Mouse (Mus musculus) frontal cortex, postnatal 36 days (tissue): ENCODE data around the gene Rragd.
A peak's percentile ranks its signal among the peaks of the same experiment; 100 is the strongest.
"Not testable (repeated sequence)": the region's sequence is repeated elsewhere in the genome, so short reads cannot be mapped to it uniquely, and the experiment has no call there.

Experiments
- DNase-seq, 2 experiments: peaks; one replicate each; pipeline ENCODE4 v3.0.0; 2022; ENCODE audit warnings: low spot score in 2 of 2

Rragd gene

DNA sequence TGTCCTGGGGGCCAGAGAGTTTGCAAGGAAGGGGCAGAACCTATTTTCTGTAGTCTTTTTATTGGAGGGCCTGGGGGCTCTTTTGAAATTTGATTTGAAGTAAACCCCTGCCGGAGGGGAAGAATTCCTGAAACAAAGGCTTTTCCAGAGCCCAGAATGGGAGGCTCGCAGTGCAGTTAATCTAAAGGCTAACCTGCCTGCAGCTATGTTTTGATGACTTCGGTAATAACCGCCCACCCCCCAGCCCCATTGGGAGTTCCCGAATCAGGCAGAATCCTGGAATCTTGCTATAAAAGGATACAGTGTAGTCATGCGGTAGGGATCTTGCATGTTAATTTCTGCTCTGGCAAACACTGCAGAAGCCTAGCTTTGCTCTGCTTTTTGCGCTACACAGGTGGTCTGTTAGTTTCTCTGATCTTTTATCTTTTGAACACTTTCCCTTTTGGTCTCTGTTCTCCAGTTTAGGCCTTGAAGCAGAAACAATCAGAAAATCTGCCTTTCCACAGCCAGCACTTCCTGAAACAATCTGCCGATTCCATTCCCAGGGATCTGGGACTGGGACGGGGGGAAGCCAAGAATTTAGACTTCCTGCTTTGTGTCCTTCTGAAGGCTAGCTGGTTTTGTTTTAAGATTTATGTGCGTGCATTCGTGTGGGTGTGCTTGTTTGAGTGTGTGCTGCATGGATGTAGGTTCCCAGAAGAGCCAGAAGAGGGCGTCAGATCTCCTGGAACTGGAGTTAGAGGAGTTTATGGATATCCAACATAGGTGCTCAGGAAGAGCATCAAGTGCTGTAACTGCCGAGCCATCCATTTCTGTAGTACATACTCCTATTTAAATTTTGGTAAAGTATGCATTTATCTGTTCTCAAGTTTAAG lies 2.2 kb downstream of the Rragd start:
- peak; percentile 4 to 19 for DNase-seq

DNA sequence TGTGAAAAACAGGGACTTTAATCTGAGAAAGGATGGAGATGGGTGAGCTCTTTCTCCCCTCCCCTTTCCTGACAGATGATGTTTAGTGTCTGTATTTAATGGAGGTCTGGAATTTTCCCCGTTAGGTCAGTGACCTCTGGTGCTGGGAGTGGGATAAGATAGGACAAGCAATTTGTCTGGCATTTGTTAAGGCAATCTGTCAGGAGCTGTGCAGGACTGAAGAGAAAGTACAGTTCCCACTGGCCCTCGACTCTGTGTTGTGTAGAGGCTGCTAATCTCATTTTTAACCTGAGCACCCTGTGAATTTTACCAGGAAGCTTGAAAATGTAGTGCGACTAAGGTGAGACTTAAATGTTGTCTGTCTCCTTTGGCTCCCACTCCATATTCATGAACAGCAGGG lies 2.8 kb downstream of the Rragd start:
- DNase-seq = no peak

DNA sequence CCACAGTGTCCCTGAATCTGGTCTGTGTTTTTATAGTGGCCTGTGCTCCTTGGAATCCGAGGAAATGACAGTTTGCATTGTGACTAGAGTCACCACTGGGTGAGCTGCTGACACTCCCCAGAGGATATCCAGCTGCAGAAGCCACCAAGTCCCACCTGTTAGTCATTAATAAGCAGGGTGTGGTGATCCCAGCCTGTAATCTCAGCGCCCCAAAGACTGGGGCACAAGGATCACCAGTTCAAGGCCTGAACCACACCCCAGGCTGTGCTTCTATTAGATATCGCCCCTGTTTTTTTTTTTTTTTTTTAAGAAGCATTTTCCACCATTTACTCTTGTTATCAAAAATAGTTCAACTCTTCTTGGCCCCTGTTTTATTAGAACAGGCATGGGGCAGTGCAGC lies 4.2 kb downstream of the Rragd start:
- DNase-seq = no peak

DNA sequence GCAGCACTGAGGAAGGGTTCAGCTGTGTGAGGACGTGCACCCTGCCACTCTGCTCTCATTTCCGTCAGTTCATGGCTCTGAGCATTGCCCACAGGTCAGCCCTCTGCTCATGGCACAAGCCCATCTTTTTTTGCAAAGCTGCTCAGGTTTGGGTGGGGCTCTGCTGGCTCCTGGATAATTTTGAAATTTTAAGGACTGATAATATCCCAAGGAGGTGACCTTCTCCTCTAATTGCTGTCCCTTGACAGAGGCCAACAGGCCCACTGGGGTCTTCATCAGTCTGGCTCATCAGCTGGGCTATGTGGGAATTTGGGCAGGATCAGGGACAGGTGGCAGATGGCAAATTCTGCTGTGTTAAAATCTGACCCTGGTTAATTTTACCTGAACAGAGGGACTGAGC lies 6.5 kb downstream of the Rragd start:
- DNase-seq = no peak

DNA sequence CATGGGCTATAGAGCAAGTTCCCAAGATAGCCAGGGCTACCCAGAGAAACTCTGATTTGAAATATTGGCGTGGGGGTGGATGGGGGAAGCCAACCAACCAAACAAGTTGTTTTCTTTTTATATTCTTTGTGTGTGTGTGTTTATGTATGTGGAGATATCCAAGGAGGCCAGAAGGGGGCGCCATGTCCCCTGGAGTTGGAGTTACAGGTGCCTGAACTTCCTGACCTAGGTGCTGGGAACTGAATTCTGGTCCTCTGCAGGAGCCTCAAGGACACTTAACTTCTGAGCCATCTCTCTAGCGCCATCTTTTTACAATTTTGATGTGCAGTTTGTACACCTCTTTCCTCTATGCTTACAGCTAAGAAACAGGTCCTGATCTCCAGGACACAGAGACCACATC lies 11.3 kb downstream of the Rragd start:
- DNase-seq = no peak

DNA sequence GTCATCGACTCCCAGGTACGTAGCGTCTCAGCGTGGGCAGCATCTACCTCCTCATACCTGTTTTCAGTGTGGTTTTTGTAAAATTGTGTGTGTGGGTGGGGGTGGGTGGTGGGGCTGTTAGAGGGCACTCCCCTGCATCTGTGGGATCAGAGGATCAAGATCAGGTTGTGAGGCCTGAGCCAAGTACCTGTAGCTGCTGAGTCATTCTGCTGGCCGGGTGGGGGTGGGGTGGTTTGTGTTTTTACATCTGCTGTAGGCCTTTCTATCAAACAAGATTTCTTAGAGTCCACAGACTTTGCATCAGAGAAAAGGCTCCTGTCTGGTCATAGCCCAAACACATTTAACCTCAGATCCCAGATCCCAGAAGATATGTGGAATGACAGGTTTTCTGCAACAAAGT lies 13.2 kb downstream of the Rragd start:
- DNase-seq = no peak

GRCm38 (mm10) chr4:32997571-32997970 lies 14.7 kb downstream of the Rragd start:
- DNase-seq = no peak

DNA sequence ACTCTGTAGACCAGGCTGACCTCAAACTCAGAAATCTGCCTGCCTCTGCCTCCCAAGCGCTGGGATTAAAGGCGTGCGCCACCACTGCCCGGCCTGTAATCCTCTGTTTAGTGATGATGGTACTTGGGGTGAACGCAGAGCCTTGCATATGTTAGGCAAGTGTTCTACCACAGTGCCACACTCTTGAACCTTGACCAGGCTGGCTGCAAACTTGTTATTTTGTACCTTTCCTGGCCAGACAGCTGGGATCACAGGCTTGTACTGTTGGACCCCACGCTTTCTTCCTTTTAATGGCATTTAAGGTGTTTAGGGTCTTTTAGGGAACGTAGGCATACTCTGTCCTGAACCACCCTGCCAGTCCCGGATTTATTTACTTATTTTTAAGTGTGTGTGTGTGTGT lies 16.2 kb downstream of the Rragd start:
- no peak for DNase-seq

DNA sequence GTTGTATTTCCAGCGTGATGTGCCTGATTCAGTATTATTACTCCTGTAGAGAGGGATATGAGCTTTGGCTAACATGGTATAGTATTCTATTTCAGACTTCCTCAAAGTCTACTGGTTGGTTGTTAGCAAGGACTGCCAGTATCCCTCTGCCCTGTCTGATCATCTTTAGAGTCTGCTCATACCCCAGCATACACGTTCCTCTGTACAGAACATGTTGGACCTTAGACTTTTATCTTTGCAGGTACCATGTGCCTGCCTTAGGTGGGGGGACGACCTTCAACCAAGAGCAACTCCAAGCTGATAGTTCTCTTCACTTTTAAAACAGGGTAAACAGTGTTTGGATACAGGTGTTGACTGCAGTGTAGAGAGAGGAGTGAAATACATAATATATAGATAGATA lies 19.2 kb downstream of the Rragd start:
- no peak for DNase-seq

DNA sequence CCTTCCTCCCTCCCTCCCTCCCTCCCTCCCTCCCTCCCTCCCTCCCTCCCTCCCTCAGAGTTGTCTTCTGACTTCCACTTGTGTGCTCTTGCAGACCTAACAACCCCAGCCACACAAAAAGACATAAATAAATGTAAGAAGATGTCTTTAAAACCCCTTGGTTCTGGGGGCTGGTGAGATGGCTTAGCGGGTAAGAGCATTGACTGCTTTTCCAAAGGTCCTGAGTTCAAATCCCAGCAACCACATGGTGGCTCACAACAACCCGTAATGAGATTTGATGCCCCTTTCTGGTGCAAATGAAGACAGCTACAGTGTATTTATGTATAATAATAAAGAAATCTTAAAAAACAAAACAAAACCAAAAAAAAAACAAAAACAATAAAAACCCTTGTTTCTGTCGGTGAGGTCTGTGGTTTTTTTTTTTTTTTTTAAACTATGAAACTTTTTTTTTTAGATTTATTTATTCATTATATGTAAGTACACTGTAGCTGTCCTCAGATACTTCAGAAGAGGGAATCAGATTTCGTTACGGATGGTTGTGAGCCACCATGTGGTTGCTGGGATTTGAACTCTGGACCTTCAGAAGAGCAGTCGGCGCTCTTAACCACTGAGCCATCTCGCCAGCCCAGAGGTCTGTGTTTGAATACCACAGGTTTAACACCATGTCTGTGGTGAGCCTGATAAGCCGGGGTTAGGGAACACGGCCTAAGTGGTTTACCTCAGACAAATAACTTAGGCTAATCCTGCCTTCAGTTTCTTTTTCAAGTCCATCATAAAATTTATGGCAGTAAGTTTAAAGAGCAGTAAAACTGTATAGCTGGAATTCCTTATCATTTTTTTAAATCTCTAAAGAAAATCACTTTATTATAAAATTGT lies 23.0 kb downstream of the Rragd start:
- DNase-seq = not testable (repeated sequence)

GRCm38 (mm10) chr4:33006844-33007243 lies 24.0 kb downstream of the Rragd start:
- no peak for DNase-seq

DNA sequence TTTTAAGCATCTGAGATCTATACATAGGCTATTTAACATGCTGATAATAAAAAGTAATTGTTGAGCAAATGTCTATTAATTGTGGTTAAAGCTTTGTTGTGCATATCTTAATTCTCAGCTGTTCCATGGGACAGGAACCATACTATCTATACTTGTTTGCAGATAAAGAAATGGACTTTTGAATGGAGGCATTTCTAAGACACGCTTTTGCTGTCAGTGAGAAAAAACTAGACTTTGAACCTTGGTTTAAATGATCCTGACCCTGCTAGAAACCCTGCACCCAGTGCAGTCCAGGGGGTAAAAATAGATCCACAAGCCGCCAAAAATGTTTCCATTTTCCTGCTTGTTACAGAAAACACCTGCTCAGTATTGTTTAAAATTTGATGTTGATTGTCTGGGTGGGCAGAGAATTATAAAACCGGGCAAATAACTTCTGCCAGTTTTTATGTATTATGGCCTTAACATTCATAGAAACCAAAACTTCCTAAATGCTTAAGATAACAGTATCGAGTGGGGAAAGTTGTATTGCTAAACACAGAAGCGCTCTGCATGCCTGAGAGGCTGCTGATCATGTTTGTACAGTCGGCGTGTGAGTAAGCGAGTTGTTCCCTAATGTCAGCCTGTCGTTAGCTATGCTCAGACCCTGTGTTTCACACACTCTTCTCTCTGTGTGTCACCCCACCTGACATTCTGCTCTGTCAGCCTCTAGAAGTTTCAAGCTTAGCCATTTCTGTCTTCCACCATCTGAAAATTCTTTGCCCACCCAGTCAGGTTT lies 24.8 kb downstream of the Rragd start:
- no peak for DNase-seq

DNA sequence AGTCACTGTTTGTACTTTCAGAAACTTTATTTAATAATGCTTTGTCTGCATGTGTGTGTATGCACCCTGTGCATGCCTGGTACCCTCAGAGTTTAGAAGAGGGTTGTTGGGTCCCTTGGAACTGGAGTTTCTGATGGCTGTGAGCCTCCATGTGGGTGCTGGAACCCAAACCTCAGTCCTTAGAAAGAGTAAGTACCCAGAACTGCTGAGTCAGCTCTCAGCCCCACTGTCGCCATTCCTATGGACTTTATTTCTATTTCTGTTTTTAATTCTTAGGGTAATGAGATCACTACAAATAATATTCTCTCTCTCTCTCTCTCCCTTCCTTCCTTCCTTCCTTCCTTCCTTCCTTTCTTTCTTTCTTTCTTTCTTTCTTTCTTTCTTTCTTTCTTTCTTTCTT lies 27.2 kb downstream of the Rragd start:
- DNase-seq = no peak

- DNase-seq = no peak
Measured at GRCm38 (mm10) chr4:33012484-33012883, 29.6 kb downstream of the Rragd start.

GRCm38 (mm10) chr4:33018361-33018999 lies 35.6 kb downstream of the Rragd start:
- DNase-seq = peak; percentile 90 to 92

- no peak for DNase-seq
Measured at GRCm38 (mm10) chr4:33024420-33024819, 41.6 kb downstream of the Rragd start.

GRCm38 (mm10) chr4:33029104-33029503 lies 46.3 kb downstream of the Rragd start:
- DNase-seq = no peak

DNA sequence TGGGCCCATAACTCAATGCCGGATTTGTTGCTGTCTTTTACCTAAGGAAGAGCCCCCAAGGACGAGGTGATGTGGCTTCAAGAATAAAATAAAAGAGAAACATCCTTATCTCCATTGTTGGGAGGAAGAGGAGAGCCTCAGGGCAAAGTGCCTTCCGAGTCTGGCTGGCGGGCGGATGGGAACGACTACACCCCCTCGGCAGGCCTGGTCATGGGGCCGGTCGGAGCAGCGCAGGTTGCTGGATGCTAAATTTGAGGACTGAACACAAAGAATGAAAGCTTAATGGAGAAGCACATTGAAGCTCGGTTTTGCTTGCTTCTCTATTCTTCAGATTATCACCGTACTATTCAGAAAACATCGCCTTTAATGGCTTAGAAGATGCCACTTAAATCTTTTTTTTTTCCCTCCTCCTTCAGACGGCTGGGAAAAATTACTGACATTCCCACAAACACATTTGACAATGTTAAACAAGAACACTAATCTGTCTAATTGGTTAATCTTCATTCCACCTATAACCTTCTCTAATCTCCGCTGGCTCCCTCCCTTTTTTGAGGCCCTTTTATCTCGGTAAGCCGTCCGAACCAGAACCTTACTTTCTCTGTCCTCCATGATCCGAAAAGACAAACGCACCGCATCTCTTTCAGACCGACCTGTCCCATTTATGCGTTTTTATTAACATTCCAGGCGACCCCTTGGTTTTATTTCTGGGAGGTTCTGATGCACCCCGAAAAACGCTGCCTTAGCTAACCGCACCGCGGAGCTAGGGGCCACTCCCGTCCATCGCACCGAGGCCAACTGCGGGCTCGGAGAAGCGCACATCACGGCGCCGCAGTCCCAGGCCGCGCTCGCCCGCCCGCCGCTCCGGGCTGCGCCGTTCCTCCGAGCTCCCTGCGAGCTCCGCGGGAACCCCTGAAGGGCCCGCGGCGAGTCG lies 47.7 kb downstream of the Rragd start:
- peak; percentile 14 to 39 for DNase-seq

DNA sequence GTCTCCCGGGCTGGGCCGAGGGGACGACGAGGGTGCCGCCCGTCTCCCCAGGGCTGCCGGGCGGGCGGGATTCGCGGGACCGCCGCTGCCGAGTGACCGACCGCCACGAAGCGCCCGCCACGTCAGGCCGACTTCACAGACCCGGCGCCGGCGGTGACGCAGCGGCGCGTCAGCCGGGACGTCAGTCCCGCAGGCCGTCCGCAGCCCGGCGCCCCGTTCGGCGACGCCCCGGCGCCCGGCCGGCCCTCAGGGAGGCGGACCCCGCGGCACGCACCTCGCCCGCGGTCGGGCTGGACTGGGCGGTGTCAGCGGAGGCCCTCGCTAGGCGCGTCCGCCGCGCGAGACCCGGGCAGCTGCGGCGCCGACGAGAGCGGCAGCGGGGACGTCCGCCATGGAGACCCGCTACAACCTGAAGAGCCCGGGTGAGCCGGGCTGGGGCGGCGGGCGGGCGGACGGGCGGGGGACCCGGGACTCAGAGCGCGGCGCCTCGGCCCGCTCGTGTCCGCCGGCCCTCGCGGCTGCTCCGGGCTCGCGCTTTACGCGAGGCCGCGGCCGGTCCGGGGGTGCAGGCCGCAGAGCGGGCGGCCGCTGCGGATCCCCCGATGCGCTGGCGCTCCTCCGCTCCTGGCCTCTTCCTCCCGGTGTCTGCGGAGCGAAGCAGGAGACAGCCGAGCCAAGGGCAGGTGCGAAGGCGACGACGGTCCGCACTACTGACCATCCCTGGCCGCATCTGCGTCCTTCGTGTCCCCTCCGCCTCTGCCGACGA lies 48.5 kb downstream of the Rragd start, which contains the start of gene Ube2j1:
TSS of gene Ube2j1 (plus strand) at position 222 of the 766 bp plus-strand sequence.
- peak; percentile 84 to 90 for DNase-seq

DNA sequence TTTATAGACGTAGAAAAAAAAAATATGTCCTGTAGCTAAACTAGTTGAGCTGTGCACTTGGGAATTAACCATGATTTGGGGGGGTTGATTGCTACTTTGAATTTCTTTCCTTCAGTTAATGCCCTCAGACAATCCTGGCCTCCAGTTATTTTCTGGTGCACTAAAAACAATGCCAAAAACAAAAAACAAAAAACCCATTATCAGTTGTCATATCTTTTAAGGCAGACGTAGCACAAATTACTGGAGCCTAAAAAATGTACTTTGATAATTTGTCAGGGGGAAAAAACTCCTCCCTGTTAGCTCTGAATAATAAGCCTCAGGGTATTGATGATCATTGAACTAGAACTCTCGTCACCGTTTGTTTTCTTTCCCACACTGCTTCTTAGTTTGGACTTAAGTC lies 49.2 kb downstream of the Rragd start:
- DNase-seq = no peak
